Mouse (Mus musculus) ZHBTc4 (cell line): ENCODE measurements around the gene Rarb.

Experiments used
- DNase-seq: peaks from one replicate; pipeline ENCODE4 v3.0.0-alpha.2; 2011; ENCODE audit warnings: low read depth, low spot score

Gene Rarb

GRCm38 (mm10) chr14:16434396-16435171 is 384.4 kb downstream of the Rarb start:
- peak; percentile 85 for DNase-seq

GRCm38 (mm10) chr14:16433206-16433605 is 385.8 kb downstream of the Rarb start:
- no peak for DNase-seq

- DNase-seq: no peak
These were observed 386.4 kb downstream of the Rarb start for GRCm38 (mm10) chr14:16432550-16432949.

- no peak for DNase-seq
These were observed 386.9 kb downstream of the Rarb start for GRCm38 (mm10) chr14:16431941-16432499.

- no peak for DNase-seq
These were observed 391.4 kb downstream of the Rarb start for GRCm38 (mm10) chr14:16427569-16427968.

GRCm38 (mm10) chr14:16414163-16414562 is 404.8 kb downstream of the Rarb start:
- peak; percentile 41 for DNase-seq

- DNase-seq: no peak
These were observed 413.8 kb downstream of the Rarb start for GRCm38 (mm10) chr14:16405187-16405586.

GRCm38 (mm10) chr14:16384783-16385182 is 434.2 kb downstream of the Rarb start:
- DNase-seq: no peak
